In genomic region chr9:115314556-115314955, GRCm38 (mm10) we compare ENCODE assay signal across 10 mouse cellular contexts. TPM values are rescaled to one million over a fixed set of nuclear protein-coding genes. Genes with fewer than 3 reads are reported as not detected.
DNase-seq lines count a peak whose midpoint lies in the region; ATAC-seq lines count a peak whose summit lies in the region.
"Had no signal": no experiment of that assay in that cellular context is flagged by ENCODE, and none has a peak within 500 bp of the region (broad histone marks: within the 10 kb centered on the region; RNA-seq: fewer than 3 reads in every experiment).

No protein-coding gene starts in this region.

- H3K27ac ChIP-seq in heart, embryonic 13.5 days (replicated peaks) = 0 out of 2 replicates have a peak overlapping the region, but pooled peaks have one; percentile 24
- no peak overlapping the region for H3K27ac ChIP-seq in embryonic facial prominence, embryonic 14.5 days (replicated peaks; ENCODE audit: low read depth, low read length)
- peak overlapping the region; percentile 68 for H3K27ac ChIP-seq in limb, embryonic 10.5 days
- no peak overlapping the region for H3K27ac ChIP-seq in midbrain, embryonic 15.5 days
- H3K27ac ChIP-seq: macrophage had no signal

- peak overlapping the region; percentile 36 for H3K4me3 ChIP-seq in heart, embryonic 13.5 days
- H3K4me3 ChIP-seq in embryonic facial prominence, embryonic 14.5 days (ENCODE audit: low read depth, low read length) = no peak overlapping the region
- H3K4me3 ChIP-seq in limb, embryonic 10.5 days = peak overlapping the region; percentile 27
- no peak overlapping the region for H3K4me3 ChIP-seq in midbrain, embryonic 15.5 days

- H3K9ac ChIP-seq in heart, embryonic 13.5 days = peak overlapping the region; percentile 40; the same call in 1 of the 2 replicates
- no peak overlapping the region for H3K9ac ChIP-seq in embryonic facial prominence, embryonic 14.5 days (ENCODE audit: low read depth, low read length)
- H3K9ac ChIP-seq in midbrain, embryonic 15.5 days = no peak overlapping the region

- 6% methylated on average over 10 of the region's 10 CpGs for WGBS in heart, embryonic 13.5 days
- 14% methylated on average over 10 of the region's 10 CpGs for WGBS in embryonic facial prominence, embryonic 14.5 days
- WGBS in limb, embryonic 10.5 days = 8% methylated on average over 10 of the region's 10 CpGs
- WGBS in midbrain, embryonic 15.5 days = 10% methylated on average over 10 of the region's 10 CpGs

- no peaks in the 10 kb centered on the region for H3K36me3 ChIP-seq in heart, embryonic 13.5 days
- H3K36me3 ChIP-seq in embryonic facial prominence, embryonic 14.5 days (ENCODE audit: control insufficient read depth, insufficient read depth, low read length) = no peaks in the 10 kb centered on the region
- H3K36me3 ChIP-seq in limb, embryonic 10.5 days = no peaks in the 10 kb centered on the region
- no peaks in the 10 kb centered on the region for H3K36me3 ChIP-seq in midbrain, embryonic 15.5 days (replicated peaks)

- DNase-seq in heart, postnatal 25 days (ENCODE audit: low spot score) = no peak
- DNase-seq in embryonic facial prominence, embryonic 14.5 days (ENCODE audit: low spot score) = peak; percentile 57
- DNase-seq in limb, embryonic 10.5 days (ENCODE audit: low spot score) = no peak
- DNase-seq in thymus, postnatal 0 days (ENCODE audit: low spot score) = no peak
- no peak for DNase-seq in adrenal gland, postnatal 25 days
- no peak for DNase-seq in cerebellum, adult 11-12 months
- DNase-seq: gastrocnemius, postnatal 14 days had no signal

- H3K27me3 ChIP-seq in heart, embryonic 13.5 days (replicated peaks) = no peaks in the 10 kb centered on the region
- H3K27me3 ChIP-seq in embryonic facial prominence, embryonic 14.5 days (replicated peaks; ENCODE audit: control insufficient read depth, insufficient read depth, low read length) = no peaks in the 10 kb centered on the region
- no peaks in the 10 kb centered on the region for H3K27me3 ChIP-seq in limb, embryonic 10.5 days (ENCODE audit: low read depth, poor library complexity, severe bottlenecking)
- H3K27me3 ChIP-seq in midbrain, embryonic 15.5 days (replicated peaks) = no peaks in the 10 kb centered on the region

- ATAC-seq in heart, embryonic 13.5 days (ENCODE audit: extremely low read depth, insufficient number of reproducible peaks, low FRiP score, low TSS enrichment) = no peak
- no peak for ATAC-seq in embryonic facial prominence, embryonic 14.5 days (ENCODE audit: low read depth)
- ATAC-seq in midbrain, embryonic 15.5 days (replicated peaks) = no peak

- H3K4me2 ChIP-seq in heart, embryonic 13.5 days = peak overlapping the region; percentile 63
- H3K4me2 ChIP-seq in embryonic facial prominence, embryonic 14.5 days (ENCODE audit: low read depth, low read length) = peak overlapping the region; percentile 20; the same call in 1 of the 2 replicates
- H3K4me2 ChIP-seq in midbrain, embryonic 15.5 days = peak overlapping the region; percentile 26; the same call in 1 of the 2 replicates

- intact Hi-C loops in heart, postnatal 25 days (cut with DNase I) = no loop called here

- peaks cover 12% of the 10 kb centered on the region; the same call in 1 of the 2 replicates for H3K4me1 ChIP-seq in heart, embryonic 13.5 days
- H3K4me1 ChIP-seq in embryonic facial prominence, embryonic 14.5 days (ENCODE audit: control insufficient read depth, insufficient read depth, low read length) = 0 out of 2 replicates have a peak, but pooled peaks cover 5% of the 10 kb centered on the region
- H3K4me1 ChIP-seq in limb, embryonic 10.5 days = peaks cover 16% of the 10 kb centered on the region
- peaks cover 4% of the 10 kb centered on the region for H3K4me1 ChIP-seq in midbrain, embryonic 15.5 days

- H3K9me3 ChIP-seq in heart, embryonic 13.5 days = peaks cover 10% of the 10 kb centered on the region
- H3K9me3 ChIP-seq in embryonic facial prominence, embryonic 14.5 days (ENCODE audit: control insufficient read depth, low read length) = 0 out of 2 replicates have a peak, but pooled peaks cover 6% of the 10 kb centered on the region
- no peaks in the 10 kb centered on the region for H3K9me3 ChIP-seq in limb, embryonic 10.5 days (replicated peaks)
- H3K9me3 ChIP-seq in midbrain, embryonic 15.5 days = no peaks in the 10 kb centered on the region

RNA-seq across cellular contexts. Expression of gene Stt3b, which starts 4.3 kb away (rescaled TPM):
- 70.9 and 73.8 TPM in 2 replicates for polyA plus RNA-seq in heart, embryonic 13.5 days (2015; fragmentation: Nextera tagmentation; extraction: Ambion mirVana)
- total RNA-seq in heart, postnatal 25 days (2021) = 10 to 100 TPM; 56.0 to 58.2 TPM
- 115 and 116 TPM in 2 replicates for polyA plus RNA-seq in embryonic facial prominence, embryonic 14.5 days (2014; fragmentation: Nextera tagmentation; extraction: Ambion mirVana)
- 102 and 105 TPM in 2 replicates for polyA plus RNA-seq in limb, embryonic 10.5 days (2016; fragmentation: Nextera tagmentation; extraction: Ambion mirVana)
- polyA plus RNA-seq in midbrain, embryonic 15.5 days (2015; fragmentation: Nextera tagmentation; extraction: Ambion mirVana) = 78.4 and 80.5 TPM in 2 replicates
- polyA plus RNA-seq in thymus, postnatal 0 days (2015; fragmentation: Nextera tagmentation; extraction: Ambion mirVana) = 55.6 and 56.8 TPM in 2 replicates
- total RNA-seq in adrenal gland, postnatal 25 days (2021) = 112 and 116 TPM in 2 replicates

Comparison
In these comparisons a context has a peak if more than half of its experiments do, and no peak if none do; other contexts are left out.
1. H3K27ac ChIP-seq: peak in heart, embryonic 13.5 days (single experiment) and limb, embryonic 10.5 days (single experiment); none in embryonic facial prominence, embryonic 14.5 days (single experiment) and midbrain, embryonic 15.5 days (single experiment).
2. H3K4me3 ChIP-seq: peak in heart, embryonic 13.5 days (single experiment) and limb, embryonic 10.5 days (single experiment); none in embryonic facial prominence, embryonic 14.5 days (single experiment) and midbrain, embryonic 15.5 days (single experiment).
3. Peak in every context shown above with its lines, with median percentiles within 50 percentile points of each other: H3K4me2 ChIP-seq.